Mouse (Mus musculus) CH12.LX (cell line): ENCODE measurements around the gene Cpeb3. TPM values are rescaled to one million over a fixed set of nuclear protein-coding genes. Genes with fewer than 3 reads are reported as not detected.

Source experiments
- DNase-seq: peaks from one replicate; pipeline ENCODE4 v3.0.0-alpha.2; 2013; ENCODE audit errors: extremely low read depth
- H3K27ac ChIP-seq: 2 replicates; pipeline ENCODE4 v1.5.1; 2012; ENCODE audit warnings: low read depth, mild to moderate bottlenecking, control low read depth, moderate library complexity; ENCODE audit not compliant: insufficient read depth
- H3K27me3 ChIP-seq: replicated peaks from 2 replicates; pipeline ENCODE3; 2012; ENCODE audit warnings: inconsistent platforms
- H3K36me3 ChIP-seq, 2 experiments: replicated peaks in 1 of 2; 2 replicates each; pipeline versions ENCODE3 to v1.6.1; 2012; ENCODE audit warnings: inconsistent platforms in 1 of 2, low read length in 1 of 2, mild to moderate bottlenecking in 1 of 2, mixed read lengths in 1 of 2, moderate library complexity in 1 of 2; ENCODE audit not compliant: control insufficient read depth in 1 of 2, insufficient read depth in 1 of 2
- H3K4me1 ChIP-seq, 2 experiments: 2 replicates each; pipeline ENCODE4 v1.6.1; 2012; ENCODE audit warnings: inconsistent platforms in 1 of 2, moderate library complexity in 1 of 2; ENCODE audit not compliant: insufficient read depth in 2 of 2, control insufficient read depth in 1 of 2
- H3K4me2 ChIP-seq: 2 replicates; pipeline ENCODE4 v1.6.1; 2012; ENCODE audit warnings: low read depth, mild to moderate bottlenecking, control low read depth; ENCODE audit not compliant: poor library complexity, insufficient read depth, severe bottlenecking
- H3K4me3 ChIP-seq, 3 experiments: fragments of 150-350 bp in 1 of 3; sonication (generic) in 1 of 3; replicated peaks in 1 of 3; 2 replicates each; pipeline versions ENCODE3 to v1.5.1; 2011 to 2012; ENCODE audit warnings: low read depth in 2 of 3, low read length in 2 of 3, mild to moderate bottlenecking in 2 of 3, moderate library complexity in 2 of 3, control low read depth in 1 of 3, improper control_type of control experiment in 1 of 3, inconsistent platforms in 1 of 3, mixed read lengths in 1 of 3; ENCODE audit not compliant: poor library complexity in 1 of 3
- H3K79me2 ChIP-seq: replicated peaks from 2 replicates; pipeline ENCODE4 v1.6.1; 2012; ENCODE audit warnings: mild to moderate bottlenecking, moderate library complexity; ENCODE audit not compliant: control insufficient read depth, poor library complexity, insufficient read depth, severe bottlenecking; ENCODE audit errors: extremely low read depth
- H3K9ac ChIP-seq: 2 replicates; pipeline ENCODE4 v1.6.1; 2012; ENCODE audit warnings: low read depth, mild to moderate bottlenecking, control low read depth, moderate library complexity; ENCODE audit not compliant: insufficient read depth
- H3K9me3 ChIP-seq: replicated peaks from 2 replicates; pipeline ENCODE3; 2012; ENCODE audit warnings: low read length, inconsistent platforms, mixed read lengths
- BHLHE40 ChIP-seq: IDR thresholded peaks from 2 replicates; pipeline ENCODE4 v1.6.1; 2011; ENCODE audit warnings: mild to moderate bottlenecking, low read depth, low read length, improper control_type of control experiment
- CHD1 ChIP-seq: IDR thresholded peaks from 2 replicates; pipeline ENCODE4 v1.6.1; 2012; ENCODE audit warnings: low read depth, low read length, improper control_type of control experiment, inconsistent platforms
- CHD2 ChIP-seq: IDR thresholded peaks from 2 replicates; pipeline ENCODE4 v1.6.1; 2011; ENCODE audit warnings: low read length, improper control_type of control experiment
- CTCF ChIP-seq, 2 experiments: IDR thresholded peaks in 1 of 2; conservative IDR thresholded peaks in 1 of 2; 2 replicates each; pipeline ENCODE4 v1.5.1; 2011 to 2012; ENCODE audit warnings: low read depth in 2 of 2, low read length in 2 of 2, improper control_type of control experiment in 1 of 2, inconsistent platforms in 1 of 2, mild to moderate bottlenecking in 1 of 2, moderate library complexity in 1 of 2
- E2F4 ChIP-seq: IDR thresholded peaks from 2 replicates; pipeline ENCODE4 v1.6.1; 2011; ENCODE audit warnings: low read depth, low read length, improper control_type of control experiment; ENCODE audit not compliant: insufficient replicate concordance
- ELF1 ChIP-seq: IDR thresholded peaks from 2 replicates; pipeline ENCODE4 v1.6.1; 2014; ENCODE audit warnings: low read depth, mild to moderate bottlenecking, inconsistent platforms, low read length, improper control_type of control experiment
- EP300 ChIP-seq: IDR thresholded peaks from 2 replicates; pipeline ENCODE4 v1.6.1; 2011; ENCODE audit warnings: low read length, improper control_type of control experiment
- ETS1 ChIP-seq: conservative IDR thresholded peaks from 2 replicates; pipeline ENCODE4 v1.6.1; 2012; ENCODE audit warnings: low read depth, mild to moderate bottlenecking, inconsistent platforms, low read length, improper control_type of control experiment, moderate library complexity
- GABPA ChIP-seq: IDR thresholded peaks from 2 replicates; pipeline ENCODE4 v1.6.1; 2012; ENCODE audit warnings: low read depth, low read length, improper control_type of control experiment, inconsistent platforms; ENCODE audit not compliant: insufficient replicate concordance
- HCFC1 ChIP-seq: IDR thresholded peaks from 2 replicates; pipeline ENCODE4 v1.6.1; 2012; ENCODE audit warnings: low read depth, mild to moderate bottlenecking, inconsistent platforms, low read length, improper control_type of control experiment
- IRF4 ChIP-seq: IDR thresholded peaks from 2 replicates; pipeline ENCODE4 v1.6.1; 2014; ENCODE audit warnings: low read depth, mild to moderate bottlenecking, inconsistent platforms, low read length, improper control_type of control experiment
- JUN ChIP-seq: IDR thresholded peaks from 2 replicates; pipeline ENCODE4 v1.6.1; 2011; ENCODE audit warnings: low read depth, mild to moderate bottlenecking, low read length, improper control_type of control experiment, moderate library complexity; ENCODE audit not compliant: insufficient read depth
- JUND ChIP-seq: conservative IDR thresholded peaks from 2 replicates; pipeline ENCODE4 v1.6.1; 2011; ENCODE audit warnings: low read depth, low read length, improper control_type of control experiment
- KAT2A ChIP-seq: IDR thresholded peaks from 2 replicates; pipeline ENCODE4 v1.6.1; 2012; ENCODE audit warnings: low read length, improper control_type of control experiment, inconsistent platforms; ENCODE audit not compliant: insufficient replicate concordance
- MAFK ChIP-seq: IDR thresholded peaks from 2 replicates; pipeline ENCODE4 v1.6.1; 2011; ENCODE audit warnings: low read length, improper control_type of control experiment; ENCODE audit not compliant: insufficient replicate concordance
- MAX ChIP-seq: IDR thresholded peaks from 2 replicates; pipeline ENCODE4 v1.6.1; 2011; ENCODE audit warnings: low read length, improper control_type of control experiment
- MAZ ChIP-seq: IDR thresholded peaks from 2 replicates; pipeline ENCODE4 v1.6.1; 2012; ENCODE audit warnings: low read depth, mild to moderate bottlenecking, inconsistent platforms, low read length, improper control_type of control experiment, moderate library complexity
- MEF2A ChIP-seq: IDR thresholded peaks from 2 replicates; pipeline ENCODE4 v1.6.1; 2014; ENCODE audit warnings: low read depth, mild to moderate bottlenecking, inconsistent platforms, low read length, improper control_type of control experiment, borderline replicate concordance
- MXI1 ChIP-seq: IDR thresholded peaks from 2 replicates; pipeline ENCODE4 v1.6.1; 2011; ENCODE audit warnings: mild to moderate bottlenecking, low read depth, low read length, improper control_type of control experiment
- MYC ChIP-seq: IDR thresholded peaks from 2 replicates; pipeline ENCODE4 v1.6.1; 2011; ENCODE audit warnings: low read depth, mild to moderate bottlenecking, improper control_type of control experiment, low read length
- NELFE ChIP-seq: IDR thresholded peaks from 2 replicates; pipeline ENCODE4 v1.6.1; 2011; ENCODE audit warnings: low read depth, low read length, improper control_type of control experiment
- NRF1 ChIP-seq: IDR thresholded peaks from 2 replicates; pipeline ENCODE4 v1.6.1; 2014; ENCODE audit warnings: low read depth, mild to moderate bottlenecking, inconsistent platforms, low read length, improper control_type of control experiment, moderate library complexity
- PAX5 ChIP-seq: IDR thresholded peaks from 2 replicates; pipeline ENCODE4 v1.6.1; 2012; ENCODE audit warnings: low read length, inconsistent platforms, mixed read lengths
- POLR2A ChIP-seq: IDR thresholded peaks from 2 replicates; pipeline ENCODE4 v1.6.1; 2011; ENCODE audit warnings: low read depth, mild to moderate bottlenecking, improper control_type of control experiment, low read length
- POLR2AphosphoS2 ChIP-seq: IDR thresholded peaks from 2 replicates; pipeline ENCODE4 v1.6.1; 2011; ENCODE audit warnings: low read depth, low read length, improper control_type of control experiment
- RAD21 ChIP-seq: IDR thresholded peaks from 2 replicates; pipeline ENCODE4 v1.6.1; 2011; ENCODE audit warnings: low read depth, mild to moderate bottlenecking, low read length, improper control_type of control experiment, moderate library complexity
- RCOR1 ChIP-seq: conservative IDR thresholded peaks from 2 replicates; pipeline ENCODE4 v1.6.1; 2012; ENCODE audit warnings: low read depth, mild to moderate bottlenecking, inconsistent platforms, low read length, improper control_type of control experiment
- SIN3A ChIP-seq: IDR thresholded peaks from 2 replicates; pipeline ENCODE4 v1.6.1; 2012; ENCODE audit warnings: low read length, improper control_type of control experiment, inconsistent platforms
- SMC3 ChIP-seq: IDR thresholded peaks from 2 replicates; pipeline ENCODE4 v1.6.1; 2011; ENCODE audit warnings: low read depth, low read length, improper control_type of control experiment
- TBP ChIP-seq: conservative IDR thresholded peaks from 2 replicates; pipeline ENCODE4 v1.6.1; 2011; ENCODE audit warnings: low read depth, low read length, improper control_type of control experiment
- TCF12 ChIP-seq: IDR thresholded peaks from 2 replicates; pipeline ENCODE4 v1.6.1; 2014; ENCODE audit warnings: low read depth, mild to moderate bottlenecking, inconsistent platforms, low read length, improper control_type of control experiment
- UBTF ChIP-seq: IDR thresholded peaks from 2 replicates; pipeline ENCODE4 v1.6.1; 2012; ENCODE audit warnings: low read depth, mild to moderate bottlenecking, inconsistent platforms, low read length, improper control_type of control experiment, moderate library complexity
- USF1 ChIP-seq: IDR thresholded peaks from 2 replicates; pipeline ENCODE4 v1.6.1; 2014; ENCODE audit warnings: low read depth, mild to moderate bottlenecking, inconsistent platforms, low read length, improper control_type of control experiment
- USF2 ChIP-seq: conservative IDR thresholded peaks from 2 replicates; pipeline ENCODE4 v1.6.1; 2011; ENCODE audit warnings: low read depth, low read length, improper control_type of control experiment
- ZC3H11A ChIP-seq: IDR thresholded peaks from 2 replicates; pipeline ENCODE4 v1.6.1; 2012; ENCODE audit warnings: low read depth, mild to moderate bottlenecking, inconsistent platforms, low read length, improper control_type of control experiment
- ZKSCAN1 ChIP-seq: IDR thresholded peaks from 2 replicates; pipeline ENCODE4 v1.6.1; 2012; ENCODE audit warnings: low read depth, inconsistent platforms, low read length, improper control_type of control experiment, borderline replicate concordance
- ZMIZ1 ChIP-seq: IDR thresholded peaks from 2 replicates; pipeline ENCODE4 v1.6.1; 2012; ENCODE audit warnings: low read depth, mild to moderate bottlenecking, inconsistent platforms, low read length, improper control_type of control experiment
- ZNF384 ChIP-seq: IDR thresholded peaks from 2 replicates; pipeline ENCODE4 v1.6.1; 2012; ENCODE audit warnings: low read depth, low read length, improper control_type of control experiment, inconsistent platforms
- dilution Hi-C: fragments of 300-500 bp; cut with MboI; formaldehyde crosslinking; loops from 2 replicates; pipeline ENCODE4 v1.14.3; 2020; ENCODE audit warnings: low sequenced_read_pairs; ENCODE audit not compliant: extremely low pct_unique_long_range_greater_than_20kb, extremely low pct_ligation_motif_present
- in situ Hi-C: fragments of 300-500 bp; cut with MboI; formaldehyde crosslinking; loops from 3 replicates; pipeline ENCODE4 v1.14.3; 2019; ENCODE audit warnings: low sequenced_read_pairs, low pct_ligation_motif_present, low pct_unique_long_range_greater_than_20kb, mixed read lengths
- polyA plus RNA-seq: library from polyadenylated mRNA; unstranded; fragments of >175 nt; gene quantifications from 2 replicates; pipeline ENCODE4 v1.2.1, GENCODE M21; 2012; ENCODE audit warnings: low read depth; ENCODE audit not compliant: insufficient read length
- total RNA-seq, 2 experiments: library from RNA; depleted of rRNA; stranded (reverse); fragments of 300-350 nt in 1 of 2; fragments of >200 nt in 1 of 2; gene quantifications; 2 replicates each; pipeline ENCODE4 v1.2.3; 2012 to 2014

Cpeb3 gene
- total and polyA plus RNA-seq, 3 experiments = 1.5 to 3.1 (median 1.5) TPM

DNA sequence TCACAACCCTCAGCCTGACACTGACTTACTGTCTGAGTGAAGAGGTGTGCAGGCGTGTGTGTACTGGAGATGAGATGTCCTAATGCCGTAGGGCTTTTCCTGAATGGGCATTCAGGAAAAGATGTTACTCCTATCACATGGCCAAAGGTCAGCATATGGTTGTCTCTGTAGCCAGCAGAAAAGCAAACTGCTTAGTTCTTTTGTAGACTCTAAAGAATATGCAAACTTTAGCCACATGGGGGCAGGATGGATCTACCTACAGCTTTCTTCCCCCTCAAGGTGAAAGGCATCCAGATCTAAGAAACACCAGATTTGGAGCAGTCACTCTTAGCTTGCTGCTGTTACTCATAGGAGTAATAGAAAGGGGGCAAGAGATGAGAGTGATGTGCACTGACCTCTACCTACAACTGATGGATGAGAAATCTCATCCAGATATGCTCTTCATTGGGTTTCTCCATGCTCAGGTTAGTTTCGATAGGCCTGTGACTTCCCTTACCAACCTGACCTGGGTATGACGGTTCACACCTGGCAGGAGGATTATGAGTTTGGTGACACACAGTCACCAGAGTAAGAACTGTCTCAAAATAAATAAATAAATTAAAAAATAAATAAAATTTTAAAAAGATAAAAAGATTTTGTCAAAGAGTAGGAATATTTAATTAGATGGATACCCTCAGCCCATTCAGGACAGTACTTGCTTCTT lies 157.6 kb downstream of the Cpeb3 start:
- Histone ChIP-seq H3K79me2 (no peaks in the 10 kb centered on the region), H3K27me3 (no peaks in the 10 kb centered on the region), H3K36me3 (peaks cover 1 to 13% of the 10 kb centered on the region in 2 experiments), H3K9ac (no peak overlapping the region), H3K4me1 (peaks cover 2 to 3% of the 10 kb centered on the region in 2 experiments; a peak in 3 of 4 replicates), H3K4me2 (no peak overlapping the region), H3K4me3 (no peak overlapping the region), H3K9me3 (no peaks in the 10 kb centered on the region), H3K27ac (no peak overlapping the region)
- no peak for TF ChIP-seq JUN
- TF ChIP-seq E2F4 = no peak
- TF ChIP-seq SMC3 = peak; percentile 97
- TF ChIP-seq IRF4 = peak; percentile 24; the same call in 1 of the 2 replicates
- no peak for TF ChIP-seq BHLHE40
- no peak for TF ChIP-seq POLR2A
- TF ChIP-seq JUND = no peak; the same call in 1 of the 2 replicates
- peak; percentile 100 for TF ChIP-seq RAD21
- no peak for TF ChIP-seq MAX
- TF ChIP-seq ETS1 = no peak
- no peak for TF ChIP-seq EP300
- no peak for TF ChIP-seq RCOR1
- no peak for TF ChIP-seq CHD1
- TF ChIP-seq MEF2A = 0 out of 2 replicates have a peak, but pooled peaks have one; percentile 42
- no peak for TF ChIP-seq POLR2AphosphoS2
- 0 out of 2 replicates have a peak, but pooled peaks have one; percentile 34 for TF ChIP-seq MAFK
- TF ChIP-seq ZC3H11A = peak; percentile 94
- TF ChIP-seq MYC = peak; percentile 50; the same call in 1 of the 2 replicates
- no peak for TF ChIP-seq ZKSCAN1
- TF ChIP-seq USF1 = no peak
- no peak for TF ChIP-seq KAT2A
- TF ChIP-seq GABPA = no peak
- peak; percentile 72 for TF ChIP-seq SIN3A
- TF ChIP-seq UBTF = no peak
- TF ChIP-seq USF2 = no peak
- TF ChIP-seq MAZ = no peak
- no peak for TF ChIP-seq ZMIZ1
- TF ChIP-seq CHD2 = no peak
- no peak for TF ChIP-seq MXI1
- TF ChIP-seq ELF1 = 0 out of 2 replicates have a peak, but pooled peaks have one; percentile 19
- TF ChIP-seq CTCF (conservative IDR thresholded peaks at IDR 0.05 in 1 of 2, IDR thresholded peaks at IDR 0.05 in 1 of 2; ENCODE audit: low read depth in 2 of 2, low read length in 2 of 2) = peak; percentile 57 to 96
- TF ChIP-seq NELFE = 0 out of 2 replicates have a peak, but pooled peaks have one; percentile 26
- no peak for TF ChIP-seq HCFC1
- no peak for TF ChIP-seq TCF12
- TF ChIP-seq ZNF384 = 0 out of 2 replicates have a peak, but pooled peaks have one; percentile 20
- TF ChIP-seq TBP = no peak
- TF ChIP-seq PAX5 = no peak
- TF ChIP-seq NRF1 = 0 out of 2 replicates have a peak, but pooled peaks have one; percentile 15
- dilution Hi-C loops = no loop called here
- in situ Hi-C loops = loop anchor here (5.0 kb wide), 1 partner anchor 212 kb away; no protein-coding TSS in a partner anchor
- DNase-seq = peak; percentile 77
